Mouse (Mus musculus) brain, embryonic 14.5 days (tissue): ENCODE data around the gene Obscn. TPM values are rescaled to one million over a fixed set of nuclear protein-coding genes. Genes with fewer than 3 reads are reported as not detected.

ENCODE experiments used
- DNase-seq: peaks from one replicate; pipeline ENCODE4 v3.0.0-alpha.2; 2011; ENCODE audit warnings: low read depth
- CTCF ChIP-seq: fragments of 200-500 bp; IDR thresholded peaks from 2 replicates; pipeline ENCODE4 v1.5.1; 2012; ENCODE audit warnings: inconsistent platforms, mild to moderate bottlenecking, moderate library complexity, borderline replicate concordance; ENCODE audit not compliant: insufficient read depth, insufficient read length; ENCODE audit errors: extremely low read depth
- POLR2A ChIP-seq: fragments of 200-500 bp; IDR thresholded peaks from 2 replicates; pipeline ENCODE4 v1.6.1; 2012; ENCODE audit warnings: mild to moderate bottlenecking, inconsistent platforms, borderline replicate concordance; ENCODE audit not compliant: poor library complexity, insufficient read depth, insufficient read length, severe bottlenecking; ENCODE audit errors: extremely low read depth
- polyA plus RNA-seq: library from polyadenylated mRNA; depleted of rRNA; stranded (reverse); fragments of >200 nt; gene quantifications from 2 replicates; pipeline ENCODE4 v1.2.3, GENCODE M21; 2012

Obscn gene
- polyA plus RNA-seq, 1 experiment: 1.4 TPM

GRCm38 (mm10) chr11:59136994-59137706 lies 948 bp upstream of the Obscn start:
- TF ChIP-seq POLR2A (no peak), CTCF (no peak)
- DNase-seq: no peak

- DNase-seq: peak; percentile 1
Measured at GRCm38 (mm10) chr11:59135051-59135820, 966 bp downstream of the Obscn start.

GRCm38 (mm10) chr11:59134373-59134997 lies 1.7 kb downstream of the Obscn start:
- peak; percentile 1 for DNase-seq

More at GRCm38 (mm10) chr11:59135051-59135820, 966 bp downstream of the Obscn start:
- TF ChIP-seq CTCF (no peak), POLR2A (no peak)

GRCm38 (mm10) chr11:59132065-59132464 lies 4.1 kb downstream of the Obscn start:
- TF ChIP-seq CTCF (no peak), POLR2A (no peak)
- DNase-seq: no peak

More at GRCm38 (mm10) chr11:59134373-59134997, 1.7 kb downstream of the Obscn start:
- TF ChIP-seq CTCF: no peak
- no peak for TF ChIP-seq POLR2A

- no peak for TF ChIP-seq CTCF
- TF ChIP-seq POLR2A: no peak
Measured at GRCm38 (mm10) chr11:59131348-59131919, 4.8 kb downstream of the Obscn start.

GRCm38 (mm10) chr11:59130782-59131181 lies 5.4 kb downstream of the Obscn start:
- DNase-seq: peak; percentile 1
- TF ChIP-seq CTCF (no peak), POLR2A (no peak)

More at GRCm38 (mm10) chr11:59131348-59131919, 4.8 kb downstream of the Obscn start:
- DNase-seq: no peak

- no peak for TF ChIP-seq POLR2A
- no peak for TF ChIP-seq CTCF
- no peak for DNase-seq
Measured at GRCm38 (mm10) chr11:59105945-59106344, 30.3 kb downstream of the Obscn start.

- TF ChIP-seq CTCF (peak; percentile 27; the same call in 1 of the 2 replicates), POLR2A (no peak)
- no peak for DNase-seq
Measured at GRCm38 (mm10) chr11:59102324-59102723, 33.9 kb downstream of the Obscn start.

- peak; percentile 31 for DNase-seq
- TF ChIP-seq CTCF (peak; percentile 31; the same call in 1 of the 2 replicates), POLR2A (no peak)
Measured at GRCm38 (mm10) chr11:59098339-59098738, 37.9 kb downstream of the Obscn start.

GRCm38 (mm10) chr11:59097770-59098169 lies 38.4 kb downstream of the Obscn start:
- no peak for DNase-seq
- TF ChIP-seq CTCF (no peak), POLR2A (no peak)

- no peak for DNase-seq
- TF ChIP-seq CTCF (peak; percentile 42; the same call in 1 of the 2 replicates), POLR2A (no peak)
Measured at GRCm38 (mm10) chr11:59094213-59094612, 42.0 kb downstream of the Obscn start.
